Mouse (Mus musculus): ENCODE measurements around the gene Zranb2. TPM values are rescaled to one million over a fixed set of nuclear protein-coding genes. Genes with fewer than 3 reads are reported as not detected.

Zranb2 gene
- 118 TPM in 2 replicates for polyA plus RNA-seq (2015; fragmentation: Nextera tagmentation; extraction: Ambion mirVana)

DNA sequence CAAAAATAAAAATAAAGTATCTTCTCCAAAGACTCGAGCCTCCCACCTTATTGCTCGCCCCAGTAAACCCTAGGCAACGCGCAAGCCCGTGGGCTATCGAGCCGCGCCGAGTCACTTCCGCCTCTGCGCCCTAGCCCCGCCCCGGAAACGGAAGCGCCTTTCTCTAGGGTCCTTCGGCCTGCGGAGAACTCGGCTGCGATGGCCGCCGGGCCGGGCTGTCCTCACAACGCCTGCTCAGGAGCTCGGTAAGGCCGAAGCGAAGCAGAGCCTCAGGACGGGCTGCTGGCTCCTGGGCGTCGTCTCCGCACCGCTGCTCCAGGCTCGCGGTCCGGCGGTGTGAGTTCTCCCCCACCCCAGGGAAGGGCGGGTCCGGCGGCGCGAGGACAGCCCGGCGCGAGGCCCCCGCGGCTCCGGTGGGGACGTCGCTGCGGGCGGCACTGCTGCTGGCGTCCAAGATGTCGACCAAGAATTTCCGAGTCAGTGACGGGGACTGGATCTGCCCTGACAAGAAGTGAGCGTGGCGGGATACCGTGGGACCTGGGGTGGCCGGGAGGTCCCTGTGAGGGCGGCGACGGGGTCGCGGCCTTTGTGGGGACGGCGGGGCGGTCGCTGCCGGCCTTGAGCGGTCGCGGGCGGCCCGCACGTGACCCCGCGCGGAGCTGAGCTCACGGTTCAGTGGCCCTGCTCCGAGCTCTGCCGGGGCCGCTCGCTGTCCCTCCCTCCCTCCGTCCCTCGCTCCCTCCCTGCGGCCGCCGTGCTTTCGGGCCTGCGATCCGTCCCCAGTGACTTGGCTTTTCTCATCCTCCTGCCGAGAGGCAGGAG is at the start of gene Zranb2:
Zranb2 (plus strand) TSS at position 197 of the 822 bp plus-strand sequence.
- H3K4me3 ChIP-seq, result peak within 1 kb of the TSS; percentile 87
- peaks cover 13% of the 10 kb centered on the region for H3K36me3 ChIP-seq
- H3K27me3 ChIP-seq, result peaks cover 37% of the 10 kb centered on the region
- peak within 1 kb of the TSS; percentile 93 for H3K9ac ChIP-seq
- H3K27ac ChIP-seq, result peak within 1 kb of the TSS; percentile 95
- H3K9me3 ChIP-seq, result no peaks in the 10 kb centered on the region
- WGBS, result under 1% methylated on average over 80 of the region's 91 CpGs
- H3K4me1 ChIP-seq (replicated peaks), result peaks cover 15% of the 10 kb centered on the region
- ATAC-seq (ENCODE audit: low FRiP score), result peak; percentile 97
- peak within 1 kb of the TSS; percentile 77 for H3K4me2 ChIP-seq

DNA sequence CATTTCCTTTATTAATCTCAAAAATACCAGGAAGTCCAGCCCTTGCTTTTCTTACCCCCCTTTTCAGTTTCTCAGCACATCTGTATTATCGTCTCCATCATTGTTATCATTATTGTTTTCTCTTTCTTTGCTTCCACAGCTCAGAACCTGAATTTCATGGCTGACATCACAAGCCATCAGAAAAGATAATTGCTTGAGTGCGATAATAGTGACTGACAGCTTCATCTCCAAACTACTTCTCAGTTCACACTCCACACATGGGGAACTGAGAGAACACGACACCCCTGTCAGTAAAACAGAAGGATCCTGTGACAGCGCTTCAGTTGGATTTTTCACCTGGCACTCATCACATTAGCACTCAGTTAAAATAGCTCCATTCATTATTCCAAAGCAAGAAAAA is 41.9 kb upstream of the Zranb2 start:
- Histone ChIP-seq H3K4me3 (no peak overlapping the region), H3K27ac (no peak overlapping the region), H3K9ac (no peak overlapping the region), H3K4me1 (replicated peaks) (no peaks in the 10 kb centered on the region), H3K36me3 (no peaks in the 10 kb centered on the region), H3K9me3 (no peaks in the 10 kb centered on the region), H3K4me2 (no peak overlapping the region), H3K27me3 (no peaks in the 10 kb centered on the region)
- 64% methylated on average over 4 of the region's 4 CpGs for whole genome bisulfite sequencing
- ATAC-seq (ENCODE audit: low FRiP score), result no peak

DNA sequence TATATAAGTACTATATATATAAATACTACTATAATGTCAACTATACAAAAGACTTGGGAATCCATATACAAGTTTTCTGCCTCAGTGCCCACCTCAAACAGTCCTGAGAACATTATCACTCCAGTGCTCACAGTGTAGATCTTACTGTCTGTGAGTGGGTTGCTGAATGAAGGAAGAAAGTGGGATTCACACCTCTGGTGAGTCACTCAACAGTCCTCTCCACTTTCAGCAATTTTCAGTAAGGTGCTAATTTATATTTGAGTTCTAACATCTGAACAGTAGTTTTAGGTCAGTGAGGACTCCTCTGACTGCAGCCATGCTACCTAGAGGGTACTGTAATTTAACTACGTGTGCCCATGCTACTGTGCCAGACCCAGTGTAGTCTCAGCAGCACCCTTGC is 31.7 kb upstream of the Zranb2 start:
- no peak overlapping the region for H3K9ac ChIP-seq
- no peaks in the 10 kb centered on the region; the same call in 1 of the 2 replicates for H3K9me3 ChIP-seq
- H3K36me3 ChIP-seq, result no peaks in the 10 kb centered on the region
- no peaks in the 10 kb centered on the region for H3K27me3 ChIP-seq
- H3K4me2 ChIP-seq, result no peak overlapping the region
- H3K4me1 ChIP-seq (replicated peaks), result no peaks in the 10 kb centered on the region
- no peak for ATAC-seq (ENCODE audit: low FRiP score)
- 80% methylated on average over 1 of the region's 1 CpGs for WGBS
- no peak overlapping the region for H3K4me3 ChIP-seq
- H3K27ac ChIP-seq, result no peak overlapping the region

DNA sequence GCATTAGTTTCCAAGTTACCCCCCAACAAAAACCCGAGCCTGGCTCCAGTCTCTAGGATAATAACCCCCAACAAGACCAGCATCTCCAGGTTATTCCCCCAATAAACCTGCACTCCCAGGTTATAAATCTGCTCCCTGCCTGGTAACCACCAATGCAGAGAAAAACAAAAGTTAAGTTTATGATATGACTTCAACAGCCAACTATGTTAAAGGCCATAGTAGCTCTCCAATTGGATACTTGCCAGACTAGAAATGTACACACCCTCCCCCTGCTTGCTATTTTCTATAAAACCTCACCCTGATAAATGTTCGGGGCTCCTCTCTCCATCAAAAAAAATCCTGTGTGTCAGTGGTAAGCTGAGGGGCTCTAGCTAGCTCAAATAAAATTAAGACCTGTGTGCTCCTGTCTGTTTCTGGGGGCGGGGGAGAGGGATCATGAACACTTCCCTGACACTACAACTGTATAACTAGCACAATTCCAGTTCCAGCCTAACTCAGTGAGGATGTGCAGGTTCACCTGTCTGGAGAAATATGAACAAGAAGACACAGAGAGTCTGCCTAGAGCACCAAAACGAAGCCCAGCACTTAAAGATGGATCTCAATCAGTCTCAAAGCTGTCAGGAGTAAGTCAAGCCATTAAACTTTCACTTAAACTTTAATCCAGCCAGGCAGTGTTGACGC is 19.7 kb upstream of the Zranb2 start:
- Histone ChIP-seq H3K9me3 (no peaks in the 10 kb centered on the region), H3K27me3 (no peaks in the 10 kb centered on the region), H3K4me3 (no peak overlapping the region), H3K27ac (no peak overlapping the region), H3K4me1 (replicated peaks) (0 out of 2 replicates have a peak, but pooled peaks cover 4% of the 10 kb centered on the region), H3K4me2 (no peak overlapping the region), H3K9ac (no peak overlapping the region), H3K36me3 (no peaks in the 10 kb centered on the region)
- WGBS, result 82% methylated on average over 5 of the region's 5 CpGs
- ATAC-seq (ENCODE audit: low FRiP score), result no peak

DNA sequence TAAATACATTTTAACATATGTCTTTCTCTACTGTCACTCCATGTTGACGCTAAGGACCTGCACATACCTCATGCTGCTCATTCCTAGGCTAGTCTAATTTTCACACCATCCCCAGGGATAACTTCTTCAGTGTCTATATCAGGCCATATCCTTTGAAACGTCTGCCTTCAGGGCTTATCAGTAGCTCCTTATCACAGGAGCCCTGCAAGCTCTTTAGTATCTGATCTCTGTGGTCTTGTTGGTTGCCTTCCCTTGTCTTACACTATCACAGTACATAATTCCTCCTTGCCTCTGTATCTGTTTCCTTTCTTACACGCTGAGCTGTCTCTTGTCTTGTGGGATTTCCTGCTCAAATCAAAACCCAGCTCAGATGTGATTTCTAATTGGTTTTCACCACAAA is 17.5 kb upstream of the Zranb2 start:
- no peaks in the 10 kb centered on the region for H3K27me3 ChIP-seq
- H3K4me1 ChIP-seq (replicated peaks), result 0 out of 2 replicates have a peak, but pooled peaks cover 4% of the 10 kb centered on the region
- no peak for ATAC-seq (ENCODE audit: low FRiP score)
- H3K27ac ChIP-seq, result no peak overlapping the region
- WGBS, result 73% methylated on average over 3 of the region's 3 CpGs
- no peaks in the 10 kb centered on the region for H3K36me3 ChIP-seq
- H3K9me3 ChIP-seq, result no peaks in the 10 kb centered on the region
- no peak overlapping the region for H3K9ac ChIP-seq
- no peak overlapping the region for H3K4me3 ChIP-seq
- H3K4me2 ChIP-seq, result no peak overlapping the region

DNA sequence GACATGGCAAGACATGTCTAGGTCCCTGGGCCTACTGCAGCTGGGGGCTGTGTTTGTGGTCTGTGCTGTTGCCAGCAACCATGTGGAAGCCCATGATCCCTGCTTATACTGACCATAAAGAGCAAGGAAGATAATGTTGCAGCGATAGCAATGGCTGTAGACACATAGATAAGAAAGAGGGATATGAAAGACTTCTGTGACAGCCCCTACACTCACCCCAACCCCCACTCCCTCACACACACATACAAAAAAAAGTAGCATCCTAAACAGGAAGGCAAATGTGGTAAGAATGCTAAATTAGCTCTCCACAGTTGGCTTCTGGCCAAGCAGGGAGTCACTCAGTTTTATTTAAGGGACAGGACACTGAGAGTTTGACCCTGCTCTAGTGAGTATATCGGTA is 16.0 kb upstream of the Zranb2 start:
- ATAC-seq (ENCODE audit: low FRiP score), result no peak
- Histone ChIP-seq H3K4me3 (no peak overlapping the region), H3K27me3 (no peaks in the 10 kb centered on the region), H3K36me3 (no peaks in the 10 kb centered on the region), H3K4me2 (no peak overlapping the region), H3K27ac (no peak overlapping the region), H3K9ac (no peak overlapping the region), H3K4me1 (replicated peaks) (0 out of 2 replicates have a peak, but pooled peaks cover 4% of the 10 kb centered on the region), H3K9me3 (no peaks in the 10 kb centered on the region)
- WGBS, result 72% methylated on average over 2 of the region's 2 CpGs

DNA sequence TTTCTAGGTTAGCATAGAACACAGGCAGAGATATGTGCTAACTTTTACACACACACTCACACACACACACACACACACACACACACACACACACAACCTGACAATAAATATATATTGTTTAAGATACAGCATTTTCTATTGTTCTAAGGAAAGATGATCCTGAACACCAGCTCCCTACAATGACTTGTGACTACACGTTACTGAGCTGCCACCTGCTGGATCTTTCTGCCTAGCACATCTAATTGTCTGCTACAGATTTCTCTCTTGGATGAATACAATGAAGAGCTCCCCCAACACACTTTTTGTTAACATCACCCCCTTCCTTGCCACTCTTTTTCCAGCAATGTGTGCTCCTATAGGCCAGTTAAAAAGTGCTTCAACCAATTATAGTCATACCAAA is 13.5 kb upstream of the Zranb2 start:
- WGBS, result 0% methylated on average over 1 of the region's 1 CpGs
- 0 out of 2 replicates have a peak, but pooled peaks cover 4% of the 10 kb centered on the region for H3K4me1 ChIP-seq (replicated peaks)
- H3K27me3 ChIP-seq, result peaks cover 17% of the 10 kb centered on the region; the same call in 1 of the 2 replicates
- H3K9me3 ChIP-seq, result no peaks in the 10 kb centered on the region
- no peak overlapping the region for H3K9ac ChIP-seq
- H3K36me3 ChIP-seq, result no peaks in the 10 kb centered on the region
- no peak overlapping the region for H3K4me2 ChIP-seq
- peak; percentile 84 for ATAC-seq (ENCODE audit: low FRiP score)
- no peak overlapping the region for H3K4me3 ChIP-seq
- no peak overlapping the region for H3K27ac ChIP-seq

DNA sequence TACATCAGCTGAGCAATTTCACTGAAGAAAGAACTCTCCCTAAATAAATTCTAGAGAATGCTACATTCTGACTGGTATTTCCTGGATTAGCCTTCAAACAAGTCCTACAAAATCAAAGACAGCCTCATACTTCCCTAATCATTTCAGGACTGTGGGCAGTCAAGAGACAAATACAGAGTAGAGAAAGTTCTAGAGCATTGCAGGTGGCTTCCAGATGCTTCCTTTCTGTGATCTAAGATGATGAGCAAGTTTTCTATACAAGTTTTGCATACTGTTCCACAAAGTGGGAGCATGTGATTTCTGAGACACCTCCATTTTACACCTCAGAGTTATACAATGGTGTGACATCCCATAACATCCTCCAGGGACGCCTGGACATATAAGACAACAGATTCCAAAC is 10.1 kb upstream of the Zranb2 start:
- H3K9me3 ChIP-seq, result no peaks in the 10 kb centered on the region
- ATAC-seq (ENCODE audit: low FRiP score), result no peak
- no peak overlapping the region for H3K4me2 ChIP-seq
- 38% methylated on average over 1 of the region's 1 CpGs for WGBS
- H3K4me1 ChIP-seq (replicated peaks), result no peaks in the 10 kb centered on the region
- H3K27ac ChIP-seq, result no peak overlapping the region
- H3K27me3 ChIP-seq, result peaks cover 36% of the 10 kb centered on the region
- no peak overlapping the region for H3K4me3 ChIP-seq
- no peaks in the 10 kb centered on the region for H3K36me3 ChIP-seq
- no peak overlapping the region for H3K9ac ChIP-seq

DNA sequence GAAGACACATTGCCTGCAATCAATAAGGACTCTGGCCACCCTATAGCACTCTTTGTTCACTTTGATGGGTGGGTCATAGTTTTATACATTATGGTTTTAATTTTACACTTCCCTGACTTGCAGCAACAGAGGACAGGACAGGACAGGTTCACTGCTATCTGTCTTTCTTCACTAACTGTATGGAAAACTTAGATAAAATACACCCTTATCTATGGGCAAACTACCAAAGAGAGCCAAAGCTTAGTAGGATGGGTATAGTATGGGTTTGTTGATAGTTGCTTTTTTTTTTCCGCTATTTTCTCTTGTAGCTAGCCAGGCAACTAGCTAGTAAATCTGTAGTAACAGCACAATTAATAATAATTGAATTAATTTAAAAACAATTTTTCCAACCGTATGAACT is 2.4 kb upstream of the Zranb2 start:
- Histone ChIP-seq H3K27ac (no peak overlapping the region), H3K36me3 (no peaks in the 10 kb centered on the region), H3K4me2 (no peak overlapping the region), H3K27me3 (peaks cover 54% of the 10 kb centered on the region), H3K9me3 (no peaks in the 10 kb centered on the region), H3K4me3 (no peak overlapping the region), H3K4me1 (replicated peaks) (peaks cover 14% of the 10 kb centered on the region), H3K9ac (no peak overlapping the region)
- 87% methylated on average over 2 of the region's 2 CpGs for WGBS
- ATAC-seq (ENCODE audit: low FRiP score), result no peak

DNA sequence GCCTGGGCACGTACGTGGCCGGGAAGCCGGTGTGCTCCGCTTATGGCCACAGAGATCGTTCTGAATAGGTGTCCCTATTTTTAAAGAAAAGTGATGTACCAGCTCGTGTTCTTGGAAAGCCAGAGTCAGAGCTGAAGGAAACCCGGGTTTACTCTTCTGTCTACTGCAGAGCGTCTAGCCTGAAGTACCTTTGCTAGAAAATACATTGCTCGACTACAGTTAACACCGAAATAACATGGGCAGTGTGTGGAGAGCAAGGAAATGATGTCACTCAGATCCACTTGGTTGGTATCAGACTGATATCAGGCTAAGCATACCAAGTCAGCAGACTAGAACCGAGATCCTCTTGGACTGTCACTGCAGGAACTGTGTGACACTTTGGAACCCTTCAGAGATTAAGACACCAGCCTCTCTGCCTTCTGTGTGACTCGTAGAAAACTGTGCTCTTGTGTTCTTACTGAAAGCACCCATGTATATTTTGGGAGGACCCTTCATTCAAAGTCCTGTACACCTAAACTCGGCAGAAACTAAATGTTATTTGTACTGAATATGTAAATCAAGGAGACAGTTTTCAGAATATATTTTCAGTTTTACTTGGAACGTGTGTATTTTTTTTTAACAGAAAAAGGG is 941 bp downstream of the Zranb2 start:
- Histone ChIP-seq H3K9me3 (no peaks in the 10 kb centered on the region), H3K9ac (peak overlapping the region; percentile 93), H3K27ac (peak overlapping the region; percentile 95), H3K36me3 (peaks cover 19% of the 10 kb centered on the region), H3K27me3 (peaks cover 30% of the 10 kb centered on the region), H3K4me2 (peak overlapping the region; percentile 77), H3K4me1 (replicated peaks) (peaks cover 15% of the 10 kb centered on the region), H3K4me3 (peak overlapping the region; percentile 87)
- 4% methylated on average over 15 of the region's 15 CpGs for WGBS
- peak; percentile 43 for ATAC-seq (ENCODE audit: low FRiP score)

DNA sequence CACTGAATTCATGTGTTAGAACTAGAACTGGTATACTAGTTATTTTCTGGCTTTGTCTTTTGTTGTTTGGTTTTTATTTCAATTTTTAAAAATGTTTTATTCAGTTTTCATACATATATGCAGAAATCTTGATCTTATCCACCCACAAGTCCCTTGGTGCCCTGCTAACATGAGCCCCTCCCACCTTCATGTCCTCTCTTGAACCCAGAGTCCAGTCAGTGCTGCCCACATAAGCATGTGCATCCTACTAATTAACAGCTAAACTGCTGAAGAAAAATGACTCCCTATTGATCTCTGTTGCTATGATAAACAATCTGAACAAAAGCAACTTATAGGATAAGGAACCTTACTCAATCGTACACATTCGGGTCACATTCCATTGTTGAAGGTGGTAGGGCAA is 15.4 kb downstream of the Zranb2 start:
- no peaks in the 10 kb centered on the region for H3K27me3 ChIP-seq
- no peak for ATAC-seq (ENCODE audit: low FRiP score)
- WGBS, result 96% methylated on average over 2 of the region's 2 CpGs
- no peak overlapping the region for H3K9ac ChIP-seq
- no peaks in the 10 kb centered on the region for H3K9me3 ChIP-seq
- H3K36me3 ChIP-seq, result peaks cover 50% of the 10 kb centered on the region
- no peak overlapping the region for H3K4me2 ChIP-seq
- no peak overlapping the region for H3K27ac ChIP-seq
- no peak overlapping the region for H3K4me3 ChIP-seq
- H3K4me1 ChIP-seq (replicated peaks), result no peaks in the 10 kb centered on the region
